Mouse (Mus musculus) layer of hippocampus, adult 8-10 months (tissue): ENCODE data around the gene Cd72. TPM values are rescaled to one million over a fixed set of nuclear protein-coding genes. Genes with fewer than 3 reads are reported as not detected.
A peak's percentile ranks its signal among the peaks of the same experiment; 100 is the strongest.

Experiments
- DNase-seq, 2 experiments: peaks; one replicate each; pipeline ENCODE4 v3.0.0; 2022; ENCODE audit warnings: low spot score in 2 of 2
- total RNA-seq, 4 experiments: library from RNA; stranded (reverse); gene quantifications; 2 replicates each; pipeline ENCODE4 v1.2.4; 2022

The Cd72 gene
- total RNA-seq, 4 experiments from 2014 or later = 0.49 to 1.2 (median 0.81) TPM; not detected in 1

DNA sequence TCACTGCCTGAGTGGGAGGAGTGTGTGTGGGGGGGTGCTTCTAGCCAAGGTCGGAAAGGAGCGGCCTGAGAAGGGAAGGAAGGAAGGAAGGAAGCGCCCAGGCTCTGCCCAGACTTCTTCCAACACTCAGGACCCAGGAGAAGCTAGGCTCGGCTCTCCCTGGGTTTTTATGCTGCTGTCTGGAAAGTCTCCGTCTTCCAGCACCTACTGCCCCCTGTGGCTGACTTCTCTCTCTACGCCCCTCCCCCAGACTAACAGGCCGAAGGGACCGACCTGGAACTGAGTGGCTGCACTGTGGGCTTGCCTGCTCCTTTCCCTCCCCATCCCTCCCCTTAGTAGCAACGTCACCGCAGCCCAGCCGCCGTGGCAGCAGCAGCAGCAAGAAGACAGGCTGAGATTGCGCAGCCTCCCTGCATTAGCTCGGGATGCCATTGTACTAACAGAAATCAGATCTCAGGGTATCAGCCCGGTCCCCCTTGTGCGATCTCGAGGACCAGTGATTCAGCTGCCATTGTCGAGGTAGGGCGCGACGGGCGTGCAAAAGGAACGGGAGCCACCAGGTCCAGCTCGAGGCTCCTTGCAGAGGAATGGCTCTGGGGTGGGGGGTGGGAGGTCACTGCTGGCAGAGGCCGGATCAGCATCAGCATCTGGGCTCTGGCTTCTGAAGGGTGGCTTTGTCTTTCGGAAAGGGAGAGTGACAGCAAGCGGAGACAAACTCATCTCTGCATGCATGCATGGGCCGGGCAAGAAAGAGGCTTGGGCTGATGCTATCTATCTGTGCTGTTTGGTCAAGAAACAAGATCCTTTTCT is 48.1 kb downstream of the Cd72 start:
- peak; percentile 65 to 73 for DNase-seq

DNA sequence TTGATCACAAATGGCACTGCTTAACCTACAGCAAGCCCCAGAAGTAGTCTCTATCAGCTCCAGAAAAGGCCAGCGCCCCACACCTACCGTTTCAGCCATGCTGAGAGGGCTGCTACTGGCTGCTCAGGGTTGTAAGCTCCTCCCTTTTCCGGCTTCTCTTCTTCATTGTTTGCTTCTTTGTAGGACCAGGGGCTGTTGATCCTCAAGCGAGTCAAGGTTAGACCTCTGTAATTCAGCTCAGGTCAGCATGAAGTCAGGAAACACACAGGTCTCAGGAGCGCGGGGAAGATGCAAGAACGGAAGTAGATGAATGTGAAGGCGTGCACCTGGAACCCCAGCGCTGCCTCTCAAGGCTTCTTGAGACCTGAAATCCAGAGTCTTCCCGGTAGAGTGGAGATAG is 49.7 kb downstream of the Cd72 start:
- no peak for DNase-seq

DNA sequence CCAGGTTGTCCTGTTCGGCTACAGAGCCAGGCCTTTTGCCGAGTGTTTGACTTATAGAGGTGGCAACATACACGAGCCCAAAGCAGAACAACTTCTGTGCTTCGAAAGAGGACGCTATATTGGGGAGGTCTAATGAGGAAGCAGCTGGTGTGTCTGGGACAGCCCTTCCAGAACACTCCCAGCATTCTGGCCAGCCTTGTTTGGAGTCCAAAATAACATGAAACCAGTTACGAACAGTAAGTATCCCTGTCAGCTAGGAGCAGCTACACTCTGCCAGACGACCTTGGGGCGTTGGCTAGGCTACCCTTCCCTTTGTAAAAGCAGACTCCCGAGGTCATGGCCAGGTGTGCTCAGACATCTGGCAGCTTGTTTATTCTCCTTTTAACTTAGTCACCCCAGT is 52.2 kb downstream of the Cd72 start:
- DNase-seq = no peak

DNA sequence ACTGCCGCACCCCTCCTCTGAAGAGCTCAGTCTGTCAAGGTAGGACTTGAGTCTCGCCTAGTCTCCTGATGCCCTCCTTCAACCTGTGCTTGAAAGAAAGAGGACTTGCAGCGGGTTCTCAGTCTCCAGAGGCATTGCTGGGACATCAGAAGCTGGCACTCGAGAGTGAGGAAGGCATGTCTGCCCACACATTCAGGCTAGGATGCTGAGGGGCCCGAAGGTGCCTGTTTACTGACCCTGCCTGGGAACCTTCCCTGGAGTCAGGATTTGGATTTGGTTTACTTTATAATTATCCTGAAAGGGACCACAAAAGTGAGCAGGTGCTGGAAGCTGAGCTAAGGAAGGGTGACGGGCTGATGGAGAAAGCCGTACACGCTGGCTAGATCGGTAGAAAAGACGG is 52.9 kb downstream of the Cd72 start:
- no peak for DNase-seq

DNA sequence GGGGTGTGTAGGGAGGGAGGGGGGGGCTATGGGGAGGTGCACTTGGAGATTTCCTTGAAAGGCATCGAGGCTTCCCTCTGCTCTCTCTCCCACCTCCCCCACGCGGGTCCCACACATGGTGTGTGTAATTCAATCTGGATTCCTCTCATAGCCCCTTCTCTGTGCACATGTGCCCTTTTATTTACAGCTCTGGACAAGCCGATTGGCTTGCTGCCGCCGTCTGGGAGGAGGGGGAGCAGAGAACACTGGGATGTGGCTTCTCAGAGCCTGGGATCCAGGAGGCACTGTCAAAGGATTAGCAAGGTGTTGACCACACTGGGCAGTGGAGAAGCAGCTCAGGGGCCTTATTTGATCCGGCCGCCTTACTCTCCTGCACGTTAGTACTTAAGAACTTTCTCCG is 53.5 kb downstream of the Cd72 start:
- no peak for DNase-seq

DNA sequence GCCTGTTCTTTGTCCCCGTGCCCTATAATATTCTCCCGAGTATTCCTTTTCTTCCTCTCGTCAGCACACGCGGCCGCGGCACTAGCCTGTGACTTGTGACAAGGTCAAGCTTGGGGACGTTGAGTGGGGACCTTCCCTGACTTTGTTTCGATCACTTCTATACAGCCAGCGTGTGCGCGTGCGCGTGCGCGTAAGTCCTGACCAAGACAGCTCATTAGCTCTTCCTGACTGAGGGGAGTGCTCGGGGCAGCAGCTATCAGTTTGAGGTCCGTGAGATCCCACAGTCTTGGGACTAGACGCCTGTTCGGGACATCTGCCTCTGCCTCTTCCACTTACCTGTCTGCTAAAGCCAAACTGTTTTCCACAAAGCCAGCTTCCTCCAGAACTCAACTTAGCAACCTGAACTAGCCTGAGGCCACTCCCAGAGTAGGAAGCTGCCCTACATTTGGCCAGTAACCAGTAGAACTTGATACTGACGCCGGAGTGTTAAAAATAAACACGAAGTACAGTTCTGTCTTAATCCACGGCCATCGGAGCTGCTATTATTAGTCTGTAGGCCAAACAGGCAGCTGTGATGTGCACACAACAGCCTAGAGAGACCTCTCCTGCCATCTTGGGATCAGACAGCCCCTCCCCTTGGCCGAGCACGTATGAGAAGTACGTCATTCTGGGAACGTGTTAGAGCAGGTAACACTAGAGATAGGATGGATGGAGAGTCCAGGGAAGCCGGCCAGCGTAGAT is 54.9 kb downstream of the Cd72 start:
- no peak for DNase-seq

DNA sequence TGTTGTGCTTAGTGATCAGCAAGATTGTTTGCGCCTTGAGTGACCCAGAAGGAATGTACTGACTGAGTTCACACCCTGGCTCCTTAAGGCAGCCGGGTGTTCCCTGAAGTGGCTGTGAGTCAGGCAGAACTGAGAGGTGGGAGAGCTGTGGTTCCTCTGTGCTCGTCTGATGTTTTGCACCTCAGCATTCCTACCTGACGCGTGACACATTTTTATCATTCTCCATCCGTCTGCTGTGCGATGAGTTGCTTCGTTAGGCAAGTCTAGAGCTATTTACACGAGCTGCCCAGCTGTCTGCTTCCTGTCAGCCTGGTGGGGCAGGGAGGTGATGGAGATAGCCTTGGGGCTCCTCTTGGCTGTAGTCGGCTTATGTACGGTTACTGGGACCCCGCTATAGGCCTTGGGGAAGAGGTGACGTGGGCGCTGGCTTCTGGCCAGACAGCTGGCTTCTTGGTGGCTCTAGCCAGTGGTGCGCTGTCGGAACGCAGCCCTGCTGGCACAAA is 55.5 kb downstream of the Cd72 start:
- no peak for DNase-seq

DNA sequence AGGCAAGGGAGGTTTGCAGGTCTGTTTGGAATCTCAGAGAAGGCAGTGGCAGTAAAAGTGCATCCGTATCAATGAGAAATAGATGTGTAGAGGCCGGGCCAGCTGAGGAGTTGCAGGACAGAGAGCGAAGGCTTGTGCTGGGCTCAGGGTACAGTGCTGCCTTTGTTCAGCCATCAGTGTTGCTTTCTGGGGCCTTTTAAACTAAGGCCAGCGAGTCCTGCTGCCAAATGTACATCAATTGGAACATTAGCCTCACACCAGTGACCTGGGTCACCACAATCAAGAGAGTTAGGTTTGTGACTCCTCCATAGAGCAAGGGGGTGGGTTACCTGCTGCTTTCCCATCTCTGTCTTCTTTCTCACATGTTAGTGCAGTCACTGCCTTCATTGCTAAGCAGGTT is 56.4 kb downstream of the Cd72 start:
- no peak for DNase-seq

Other genes starting within 250 kb of the Cd72 start
- under 1 TPM; 0.14 to 0.59 (median 0.40) TPM for gene Atp8b5, start 187.5 kb downstream of the Cd72 start, total RNA-seq
- 100 to 1,000 TPM; 117 to 120 (median 117) TPM for gene Rusc2, start 72.6 kb downstream of the Cd72 start, total RNA-seq
- 1 to 10 TPM in 2 of 4 experiments, under 1 TPM in 2; 0.31 to 3.7 (median 1.3) TPM for gene Fam166b, start 25.5 kb downstream of the Cd72 start, total RNA-seq
- gene Tesk1, start 12.7 kb downstream of the Cd72 start, total RNA-seq = 10 to 100 TPM; 76.6 to 82.7 (median 81.8) TPM
- not detected for gene Sit1, start 29.1 kb upstream of the Cd72 start, total RNA-seq
- 10 to 100 TPM; 22.1 to 30.0 (median 27.6) TPM for gene Ccdc107, start 38.3 kb upstream of the Cd72 start, total RNA-seq
- 1 to 10 TPM in 1 of 4 experiments, not detected in 3; 1.0 TPM for gene Arhgef39, start 45.1 kb upstream of the Cd72 start, total RNA-seq
- gene Car9, start 52.3 kb upstream of the Cd72 start, total RNA-seq = under 1 TPM in 1 of 4 experiments, not detected in 3; 0.65 TPM
- gene Tpm2, start 69.1 kb upstream of the Cd72 start, total RNA-seq = 1 to 10 TPM; 6.7 to 9.4 (median 9.0) TPM
- 10 to 100 TPM; 63.3 to 89.5 (median 69.0) TPM for gene Creb3, start 107.7 kb upstream of the Cd72 start, total RNA-seq
- 10 to 100 TPM; 39.3 to 62.9 (median 50.6) TPM for gene Tln1, start 108.1 kb upstream of the Cd72 start, total RNA-seq
- gene Rgp1, start 124.1 kb upstream of the Cd72 start, total RNA-seq = 10 to 100 TPM; 46.2 to 69.0 (median 51.0) TPM
- gene Gba2, start 124.2 kb upstream of the Cd72 start, total RNA-seq = 10 to 100 TPM; 58.7 to 64.7 (median 60.9) TPM
- not detected for gene Msmp, start 129.9 kb upstream of the Cd72 start, total RNA-seq
- gene Npr2, start 177.3 kb upstream of the Cd72 start, total RNA-seq = 10 to 100 TPM; 54.6 to 68.4 (median 59.4) TPM
- 1 to 10 TPM; 1.5 to 2.7 (median 2.0) TPM for gene Spag8, start 199.0 kb upstream of the Cd72 start, total RNA-seq
- 10 to 100 TPM; 25.3 to 39.2 (median 37.6) TPM for gene Hint2, start 201.8 kb upstream of the Cd72 start, total RNA-seq
- 10 to 100 TPM; 66.0 to 71.0 (median 68.4) TPM for gene Tmem8b, start 214.3 kb upstream of the Cd72 start, total RNA-seq
- 1 to 10 TPM in 3 of 4 experiments, under 1 TPM in 1; 0.84 to 1.5 (median 1.1) TPM for gene Fam221b, start 214.5 kb upstream of the Cd72 start, total RNA-seq
- not detected for gene Olfr70, start 246.2 kb upstream of the Cd72 start, total RNA-seq